Mouse (Mus musculus): ENCODE data around the gene Sowahb. TPM values are rescaled to one million over a fixed set of nuclear protein-coding genes. Genes with fewer than 3 reads are reported as not detected.

The Sowahb gene
- polyA plus RNA-seq, 1 experiment: 15.6 TPM

DNA sequence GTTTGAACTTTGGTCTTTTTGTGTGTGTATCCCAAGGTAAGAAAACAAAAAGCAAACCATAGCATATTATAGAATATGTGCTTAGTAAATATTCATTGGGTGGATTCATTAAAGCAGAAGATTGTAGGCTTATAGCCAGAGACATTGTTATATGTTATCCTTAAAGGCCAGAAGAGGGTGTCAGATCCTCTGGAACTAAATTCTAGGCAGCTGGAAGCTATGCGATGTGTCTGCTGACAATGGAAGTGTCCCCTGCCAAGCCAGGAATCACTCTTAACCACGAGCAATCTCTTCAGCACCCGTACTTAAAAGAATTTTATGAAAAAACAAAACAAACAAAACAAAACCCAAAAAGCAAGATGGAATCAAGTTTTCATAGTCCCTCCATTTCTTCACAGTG lies 27.1 kb downstream of the Sowahb start:
- 21% methylated on average over 3 of the region's 3 CpGs for WGBS
- no peak for DNase-seq (ENCODE audit: low read depth, low spot score)

- WGBS: 59% methylated on average over 9 of the region's 9 CpGs
- no peak for DNase-seq (ENCODE audit: low read depth, low spot score)
These were observed 36.6 kb downstream of the Sowahb start for GRCm38 (mm10) chr5:93008256-93008655.

DNA sequence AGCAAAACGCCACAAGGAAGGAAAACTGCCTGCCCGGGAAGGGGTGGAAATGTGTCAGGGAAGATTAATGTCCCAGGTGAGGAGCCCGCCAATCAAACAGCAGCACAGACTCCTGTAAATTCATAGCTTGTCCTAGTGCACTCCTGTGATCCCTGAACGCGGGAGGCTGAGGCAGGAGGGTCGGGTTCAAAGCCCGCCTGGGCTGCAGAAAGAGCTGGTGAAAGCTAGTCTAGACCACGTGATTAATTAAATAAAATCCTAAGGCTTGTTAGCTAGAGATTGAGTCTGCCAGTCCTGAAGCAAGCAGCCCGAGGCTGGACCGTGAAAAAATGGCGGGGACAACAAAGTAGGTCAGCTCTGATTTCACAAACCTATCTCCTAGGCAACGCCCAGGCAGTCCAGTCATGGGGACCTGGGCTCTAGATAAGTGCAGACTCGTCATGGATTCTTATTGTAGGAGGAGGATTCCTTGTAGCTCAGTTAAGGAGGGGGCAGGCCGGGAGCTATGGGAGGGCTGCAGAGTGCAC lies 38.9 kb downstream of the Sowahb start:
- DNase-seq (ENCODE audit: low read depth, low spot score): no peak

DNA sequence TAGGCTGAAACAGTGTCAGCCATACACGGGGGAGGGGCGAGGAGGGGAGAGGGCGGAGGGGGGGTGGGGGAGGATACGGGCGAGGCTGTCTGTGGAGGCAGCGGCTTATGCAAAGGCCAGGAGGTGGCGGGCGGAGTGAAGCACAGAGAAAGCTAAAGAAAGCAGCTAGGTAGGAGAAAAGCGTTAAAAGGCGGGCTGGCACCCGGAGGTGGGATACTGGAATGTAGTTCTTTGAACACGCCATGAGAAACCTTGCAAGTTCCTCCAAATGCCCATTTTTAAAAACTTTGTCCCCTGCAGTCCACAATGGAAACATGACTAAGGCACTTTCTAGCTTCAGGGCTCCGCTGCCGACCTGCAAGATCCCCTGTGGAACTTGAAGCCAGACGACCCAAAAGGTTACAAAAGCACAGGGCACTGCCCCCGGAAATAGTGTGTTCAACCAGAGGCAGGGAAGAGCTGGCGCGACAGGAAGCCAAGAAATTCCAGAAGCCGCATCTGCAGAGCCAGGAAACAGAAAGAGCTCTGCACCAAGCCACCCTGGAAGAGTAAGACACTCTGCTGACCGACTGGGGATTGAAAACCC lies 39.5 kb downstream of the Sowahb start:
- no peak for DNase-seq (ENCODE audit: low read depth, low spot score)
- 6% methylated on average over 20 of the region's 20 CpGs for WGBS

More for the DNA sequence above, 38.9 kb downstream of the Sowahb start:
- 29% methylated on average over 14 of the region's 14 CpGs for WGBS

- no peak for DNase-seq (ENCODE audit: low read depth, low spot score)
- WGBS: 66% methylated on average over 2 of the region's 2 CpGs
These were observed 42.2 kb downstream of the Sowahb start for GRCm38 (mm10) chr5:93002615-93003014.

GRCm38 (mm10) chr5:93000774-93001757 lies 43.8 kb downstream of the Sowahb start:
- WGBS: 62% methylated on average over 17 of the region's 17 CpGs
- DNase-seq (ENCODE audit: low read depth, low spot score): no peak

- no peak for DNase-seq (ENCODE audit: low read depth, low spot score)
- 80% methylated on average over 6 of the region's 6 CpGs for WGBS
These were observed 44.8 kb downstream of the Sowahb start for GRCm38 (mm10) chr5:93000060-93000459.

- no peak for DNase-seq (ENCODE audit: low read depth, low spot score)
- 67% methylated on average over 5 of the region's 5 CpGs for WGBS
These were observed 46.3 kb downstream of the Sowahb start for GRCm38 (mm10) chr5:92998494-92999016.

- DNase-seq (ENCODE audit: low read depth, low spot score): no peak
- 75% methylated on average over 5 of the region's 5 CpGs for WGBS
These were observed 47.2 kb downstream of the Sowahb start for GRCm38 (mm10) chr5:92997428-92998120.

GRCm38 (mm10) chr5:92994861-92995260 lies 50.0 kb downstream of the Sowahb start:
- 89% methylated on average over 2 of the region's 2 CpGs for WGBS
- no peak for DNase-seq (ENCODE audit: low read depth, low spot score)

DNA sequence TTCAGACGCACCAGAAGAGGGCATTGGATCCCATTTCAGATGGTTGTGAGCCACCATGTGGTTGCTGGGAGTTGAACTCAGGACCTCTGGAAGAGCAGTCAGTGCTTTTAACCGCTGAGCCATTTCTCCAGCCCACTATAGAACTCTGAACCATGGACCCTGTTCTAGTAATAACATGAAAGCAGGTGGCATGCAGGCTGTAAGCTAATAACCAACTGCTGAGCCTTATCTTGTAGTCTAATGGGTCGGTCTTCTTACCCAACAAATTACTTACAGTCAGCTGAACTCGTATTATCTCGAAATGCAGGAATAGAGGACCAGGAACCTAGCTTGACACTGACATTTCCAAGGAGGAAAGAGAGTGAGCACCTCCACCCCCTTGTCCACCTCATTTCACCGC lies 50.5 kb downstream of the Sowahb start:
- DNase-seq (ENCODE audit: low read depth, low spot score): no peak
- WGBS: 90% methylated on average over 6 of the region's 6 CpGs

- 60% methylated on average over 3 of the region's 3 CpGs for WGBS
- no peak for DNase-seq (ENCODE audit: low read depth, low spot score)
These were observed 52.7 kb downstream of the Sowahb start for GRCm38 (mm10) chr5:92992106-92992505.

Other genes starting within 250 kb of the Sowahb start
- gene Sept11, start 48.4 kb upstream of the Sowahb start, polyA plus RNA-seq (2012; rRNA removed): 28.2 and 29.9 TPM in 2 replicates
- 55.7 and 70.7 TPM in 2 replicates for gene Ccni, start 161.5 kb upstream of the Sowahb start, polyA plus RNA-seq (2012; rRNA removed)
- not detected in 2 replicates for gene 2010109A12Rik, start 161.5 kb upstream of the Sowahb start, polyA plus RNA-seq (2012; rRNA removed)
- gene Ccng2, start 222.2 kb upstream of the Sowahb start, polyA plus RNA-seq (2012; rRNA removed): 24.1 and 46.5 TPM in 2 replicates